Mouse (Mus musculus) thymus, adult 18-20 months (tissue): ENCODE data around the gene Dkkl1.
"Not testable (repeated sequence)": the region's sequence is repeated elsewhere in the genome, so short reads cannot be mapped to it uniquely, and the experiment has no call there.

ENCODE experiments used
- DNase-seq, 2 experiments: peaks; one replicate each; pipeline ENCODE4 v3.0.0; 2022; ENCODE audit warnings: mixed read lengths in 2 of 2

Dkkl1 gene

GRCm38 (mm10) chr7:45211851-45212251, at the start of gene Dkkl1:
Gene Dkkl1, minus strand, starts transcription at chr7:45212147.
- no peak for DNase-seq

GRCm38 (mm10) chr7:45259281-45259680, 47.3 kb upstream of the Dkkl1 start:
- no peak for DNase-seq

GRCm38 (mm10) chr7:45257063-45257840, 45.3 kb upstream of the Dkkl1 start:
- no peak for DNase-seq

- DNase-seq, result not testable (repeated sequence)
Observed at GRCm38 (mm10) chr7:45255822-45256221, 43.9 kb upstream of the Dkkl1 start.

GRCm38 (mm10) chr7:45253806-45254205, 41.9 kb upstream of the Dkkl1 start:
- no peak for DNase-seq

- no peak for DNase-seq
Observed at GRCm38 (mm10) chr7:45247666-45248065, 35.7 kb upstream of the Dkkl1 start.

GRCm38 (mm10) chr7:45241389-45241749, 29.4 kb upstream of the Dkkl1 start:
- DNase-seq, result no peak

- DNase-seq, result no peak
Observed at GRCm38 (mm10) chr7:45240633-45241388, 28.9 kb upstream of the Dkkl1 start, which contains the start of gene Slc6a16. Gene Slc6a16, plus strand, starts transcription at chr7:45241085.

GRCm38 (mm10) chr7:45240109-45240508, 28.2 kb upstream of the Dkkl1 start:
- DNase-seq, result no peak

GRCm38 (mm10) chr7:45238723-45239496, 27.0 kb upstream of the Dkkl1 start, which contains the start of gene Cd37:
Gene Cd37, minus strand, starts transcription at chr7:45239115.
- DNase-seq, result peak; percentile 64 to 74

GRCm38 (mm10) chr7:45237747-45238699, 26.1 kb upstream of the Dkkl1 start:
- no peak for DNase-seq

- DNase-seq, result no peak
Observed at GRCm38 (mm10) chr7:45235656-45236180, 23.8 kb upstream of the Dkkl1 start.

GRCm38 (mm10) chr7:45234922-45235571, 23.1 kb upstream of the Dkkl1 start:
- no peak for DNase-seq

- no peak for DNase-seq
Observed at GRCm38 (mm10) chr7:45234333-45234841, 22.4 kb upstream of the Dkkl1 start.

GRCm38 (mm10) chr7:45233580-45234332, 21.8 kb upstream of the Dkkl1 start:
- no peak for DNase-seq

- no peak for DNase-seq
Observed at GRCm38 (mm10) chr7:45232716-45233465, 20.9 kb upstream of the Dkkl1 start.

GRCm38 (mm10) chr7:45231941-45232340, 20.0 kb upstream of the Dkkl1 start:
- DNase-seq, result no peak

GRCm38 (mm10) chr7:45231192-45231591, 19.2 kb upstream of the Dkkl1 start:
- no peak for DNase-seq

GRCm38 (mm10) chr7:45229459-45230203, 17.7 kb upstream of the Dkkl1 start:
- no peak for DNase-seq
